Mouse (Mus musculus): Measurements from ENCODE around the gene Lrrfip1. TPM values are rescaled to one million over a fixed set of nuclear protein-coding genes. Genes with fewer than 3 reads are reported as not detected.

Lrrfip1 gene
- total RNA-seq, 1 experiment, result 31.5 TPM

GRCm38 (mm10) chr1:91032393-91032971 lies 33.9 kb downstream of the Lrrfip1 start:
- no peak for DNase-seq (ENCODE audit: low read depth, low spot score)
- in situ Hi-C loops (cut with MboI; ENCODE audit: low sequenced_read_pairs in 2 of 2, unreplicated experiment in 2 of 2), result no loop called here
- Histone ChIP-seq H3K9ac (ENCODE audit: insufficient read depth, low read depth, low read length, poor library complexity, severe bottlenecking) (no peak overlapping the region), H3K9me3 (ENCODE audit: control insufficient read depth, insufficient read depth, low read depth, low read length) (peaks cover 3% of the 10 kb centered on the region; the same call in 1 of the 2 replicates), H3K4me1 (ENCODE audit: control insufficient read depth in 2 of 2, insufficient read depth in 2 of 2, low read length in 2 of 2, poor library complexity in 1 of 2) (no peaks in the 10 kb centered on the region), H3K4me3 (ENCODE audit: insufficient read depth in 1 of 2, low read depth in 1 of 2, low read length in 2 of 2, poor library complexity in 1 of 2, severe bottlenecking in 1 of 2) (no peak overlapping the region), H3K27ac (ENCODE audit: insufficient read depth, low read depth, low read length, poor library complexity, severe bottlenecking) (no peak overlapping the region), H3K36me3 (ENCODE audit: control insufficient read depth, insufficient read depth, low read length, poor library complexity, severe bottlenecking) (no peaks in the 10 kb centered on the region)
- TF ChIP-seq HCFC1 (IDR thresholded peaks at IDR 0.05; ENCODE audit: borderline replicate concordance, insufficient read depth, low read length), result no peak
- TF ChIP-seq MAFK (IDR thresholded peaks at IDR 0.05; ENCODE audit: insufficient read depth, low read depth, low read length), result no peak
- TF ChIP-seq ZNF384 (IDR thresholded peaks at IDR 0.05; ENCODE audit: low read depth, low read length), result no peak
- TF ChIP-seq CHD2 (IDR thresholded peaks at IDR 0.05; ENCODE audit: low read depth, low read length), result no peak
- no peak for TF ChIP-seq ZC3H11A (IDR thresholded peaks at IDR 0.05; ENCODE audit: borderline replicate concordance, low read depth, low read length)

- in situ Hi-C loops (cut with MboI; ENCODE audit: low sequenced_read_pairs in 2 of 2, unreplicated experiment in 2 of 2), result no loop called here
- Histone ChIP-seq H3K4me1 (ENCODE audit: control insufficient read depth in 2 of 2, insufficient read depth in 2 of 2, low read length in 2 of 2, poor library complexity in 1 of 2) (peaks cover 0 to 5% of the 10 kb centered on the region in 2 experiments; a peak in 1 of 4 replicates), H3K9me3 (ENCODE audit: control insufficient read depth, insufficient read depth, low read depth, low read length) (peaks cover 3% of the 10 kb centered on the region; the same call in 1 of the 2 replicates), H3K27ac (ENCODE audit: insufficient read depth, low read depth, low read length, poor library complexity, severe bottlenecking) (no peak overlapping the region), H3K4me3 (ENCODE audit: insufficient read depth in 1 of 2, low read depth in 1 of 2, low read length in 2 of 2, poor library complexity in 1 of 2, severe bottlenecking in 1 of 2) (no peak overlapping the region), H3K36me3 (ENCODE audit: control insufficient read depth, insufficient read depth, low read length, poor library complexity, severe bottlenecking) (no peaks in the 10 kb centered on the region), H3K9ac (ENCODE audit: insufficient read depth, low read depth, low read length, poor library complexity, severe bottlenecking) (no peak overlapping the region)
- TF ChIP-seq ZC3H11A (IDR thresholded peaks at IDR 0.05; ENCODE audit: borderline replicate concordance, low read depth, low read length), result no peak
- no peak for TF ChIP-seq MAFK (IDR thresholded peaks at IDR 0.05; ENCODE audit: insufficient read depth, low read depth, low read length)
- no peak for TF ChIP-seq CHD2 (IDR thresholded peaks at IDR 0.05; ENCODE audit: low read depth, low read length)
- TF ChIP-seq HCFC1 (IDR thresholded peaks at IDR 0.05; ENCODE audit: borderline replicate concordance, insufficient read depth, low read length), result no peak
- no peak for TF ChIP-seq ZNF384 (IDR thresholded peaks at IDR 0.05; ENCODE audit: low read depth, low read length)
- DNase-seq (ENCODE audit: low read depth, low spot score), result no peak
Observed at GRCm38 (mm10) chr1:91034547-91034946, 36.0 kb downstream of the Lrrfip1 start.

- TF ChIP-seq CHD2 (IDR thresholded peaks at IDR 0.05; ENCODE audit: low read depth, low read length) (no peak), HCFC1 (IDR thresholded peaks at IDR 0.05; ENCODE audit: borderline replicate concordance, insufficient read depth, low read length) (no peak), ZC3H11A (IDR thresholded peaks at IDR 0.05; ENCODE audit: borderline replicate concordance, low read depth, low read length) (no peak), MAFK (IDR thresholded peaks at IDR 0.05; ENCODE audit: insufficient read depth, low read depth, low read length) (no peak), ZNF384 (IDR thresholded peaks at IDR 0.05; ENCODE audit: low read depth, low read length) (no peak)
- H3K4me3 ChIP-seq (ENCODE audit: insufficient read depth in 1 of 2, low read depth in 1 of 2, low read length in 2 of 2, poor library complexity in 1 of 2, severe bottlenecking in 1 of 2), result no peak overlapping the region
- peaks cover 0 to 10% of the 10 kb centered on the region in 2 experiments; a peak in 1 of 4 replicates for H3K4me1 ChIP-seq (ENCODE audit: control insufficient read depth in 2 of 2, insufficient read depth in 2 of 2, low read length in 2 of 2, poor library complexity in 1 of 2)
- in situ Hi-C loops (cut with MboI; ENCODE audit: low sequenced_read_pairs in 2 of 2, unreplicated experiment in 2 of 2), result no loop called here
- DNase-seq (ENCODE audit: low read depth, low spot score), result no peak
- H3K9ac ChIP-seq (ENCODE audit: insufficient read depth, low read depth, low read length, poor library complexity, severe bottlenecking), result no peak overlapping the region
- H3K27ac ChIP-seq (ENCODE audit: insufficient read depth, low read depth, low read length, poor library complexity, severe bottlenecking), result no peak overlapping the region
- H3K36me3 ChIP-seq (ENCODE audit: control insufficient read depth, insufficient read depth, low read length, poor library complexity, severe bottlenecking), result no peaks in the 10 kb centered on the region
- peaks cover 1% of the 10 kb centered on the region; the same call in 1 of the 2 replicates for H3K9me3 ChIP-seq (ENCODE audit: control insufficient read depth, insufficient read depth, low read depth, low read length)
Observed at GRCm38 (mm10) chr1:91035266-91035665, 36.7 kb downstream of the Lrrfip1 start.

DNA sequence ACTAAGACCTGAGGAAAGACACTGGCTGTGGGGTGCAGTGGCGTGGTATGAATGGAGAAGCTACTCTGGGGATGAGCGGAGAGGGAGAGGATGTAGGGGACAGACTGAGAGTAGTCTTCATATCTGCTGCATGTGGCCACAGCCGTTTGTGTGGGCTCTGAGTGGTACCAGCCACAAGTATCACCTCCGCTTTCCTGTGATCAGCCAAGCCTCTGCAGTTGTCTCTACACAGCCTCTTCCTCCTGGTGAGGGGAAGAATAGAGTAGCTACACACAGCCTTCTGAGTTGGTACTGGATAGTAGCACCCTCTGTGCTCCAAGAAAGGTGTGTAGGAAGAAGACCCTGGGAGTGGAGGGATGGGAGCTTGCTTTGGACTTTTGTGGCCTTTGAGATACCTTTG lies 38.7 kb downstream of the Lrrfip1 start:
- peaks cover 0 to 10% of the 10 kb centered on the region in 2 experiments; a peak in 1 of 4 replicates for H3K4me1 ChIP-seq (ENCODE audit: control insufficient read depth in 2 of 2, insufficient read depth in 2 of 2, low read length in 2 of 2, poor library complexity in 1 of 2)
- H3K9ac ChIP-seq (ENCODE audit: insufficient read depth, low read depth, low read length, poor library complexity, severe bottlenecking), result no peak overlapping the region
- H3K4me3 ChIP-seq (ENCODE audit: insufficient read depth in 1 of 2, low read depth in 1 of 2, low read length in 2 of 2, poor library complexity in 1 of 2, severe bottlenecking in 1 of 2), result no peak overlapping the region
- TF ChIP-seq CHD2 (IDR thresholded peaks at IDR 0.05; ENCODE audit: low read depth, low read length), result no peak
- TF ChIP-seq ZC3H11A (IDR thresholded peaks at IDR 0.05; ENCODE audit: borderline replicate concordance, low read depth, low read length), result no peak
- no peak for TF ChIP-seq ZNF384 (IDR thresholded peaks at IDR 0.05; ENCODE audit: low read depth, low read length)
- no peak for TF ChIP-seq MAFK (IDR thresholded peaks at IDR 0.05; ENCODE audit: insufficient read depth, low read depth, low read length)
- H3K9me3 ChIP-seq (ENCODE audit: control insufficient read depth, insufficient read depth, low read depth, low read length), result no peaks in the 10 kb centered on the region
- H3K36me3 ChIP-seq (ENCODE audit: control insufficient read depth, insufficient read depth, low read length, poor library complexity, severe bottlenecking), result no peaks in the 10 kb centered on the region
- in situ Hi-C loops (cut with MboI; ENCODE audit: low sequenced_read_pairs in 2 of 2, unreplicated experiment in 2 of 2), result no loop called here
- no peak for DNase-seq (ENCODE audit: low read depth, low spot score)
- no peak overlapping the region for H3K27ac ChIP-seq (ENCODE audit: insufficient read depth, low read depth, low read length, poor library complexity, severe bottlenecking)

All from ES-E14 (cell line).